Mouse (Mus musculus) spleen, postnatal 0 days (tissue): ENCODE results near the gene Ndnf. TPM values are rescaled to one million over a fixed set of nuclear protein-coding genes. Genes with fewer than 3 reads are reported as not detected.

Experiments used
- polyA plus RNA-seq: library from polyadenylated mRNA; unstranded; fragments of >200 nt; fragmentation: Nextera tagmentation; extraction: Ambion mirVana; gene quantifications from 2 replicates; pipeline ENCODE4 v1.2.1, GENCODE M21; 2015

Gene Ndnf
- polyA plus RNA-seq: 0.05 and 0.18 TPM in 2 replicates

GRCm38 (mm10) chr6:65671451-65671850 lies at the start of gene Ndnf:
Gene Ndnf (plus strand): TSS chr6:65671590.

Other genes with a start within 250 kb of the Ndnf start
- 0.24 and 0.34 TPM in 2 replicates for gene Tnip3, start 146.3 kb upstream of the Ndnf start, polyA plus RNA-seq
- gene Prdm5, start 107.4 kb downstream of the Ndnf start, polyA plus RNA-seq: 3.7 and 5.3 TPM in 2 replicates